Mouse (Mus musculus): ENCODE results near the gene Pibf1. TPM values are rescaled to one million over a fixed set of nuclear protein-coding genes. Genes with fewer than 3 reads are reported as not detected.

Pibf1 gene
- polyA plus RNA-seq, 1 experiment, result 17.0 TPM

- Histone ChIP-seq H3K4me1 (ENCODE audit: control insufficient read depth, insufficient read depth, low read length) (0 out of 2 replicates have a peak, but pooled peaks cover 3% of the 10 kb centered on the region), H3K27ac (ENCODE audit: insufficient read depth, low read length) (no peak overlapping the region), H3K4me3 (ENCODE audit: insufficient read depth, low read length) (no peak overlapping the region)
- no peak for TF ChIP-seq CTCF (IDR thresholded peaks at IDR 0.05; ENCODE audit: borderline replicate concordance, insufficient read depth, low read length)
- no peak for TF ChIP-seq POLR2A (IDR thresholded peaks at IDR 0.05; ENCODE audit: low read depth, low read length)
Observed at GRCm38 (mm10) chr14:99240563-99240962, 141.3 kb downstream of the Pibf1 start.

DNA sequence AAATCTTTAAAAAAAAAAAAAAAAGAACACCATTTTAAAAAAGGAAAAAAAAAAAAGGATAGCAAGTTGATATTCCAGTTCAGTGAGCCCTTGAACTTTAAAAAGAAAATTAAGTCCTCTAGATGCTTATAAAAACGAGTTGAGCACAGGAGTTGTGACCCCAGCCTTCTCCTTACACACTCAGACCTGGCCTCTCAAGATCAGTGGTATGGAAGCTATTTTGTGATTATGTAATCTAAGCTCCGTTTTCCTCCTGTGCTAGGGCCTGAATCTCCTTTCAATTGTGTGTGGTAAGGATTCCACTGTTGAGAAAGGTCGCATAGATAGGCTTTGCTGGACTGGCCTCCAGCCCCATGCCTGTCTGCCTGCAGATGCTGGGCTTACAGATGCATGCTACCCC lies 145.3 kb downstream of the Pibf1 start:
- no peak overlapping the region for H3K27ac ChIP-seq (ENCODE audit: insufficient read depth, low read length)
- H3K4me3 ChIP-seq (ENCODE audit: insufficient read depth, low read length), result no peak overlapping the region
- H3K4me1 ChIP-seq (ENCODE audit: control insufficient read depth, insufficient read depth, low read length), result no peaks in the 10 kb centered on the region
- TF ChIP-seq CTCF (IDR thresholded peaks at IDR 0.05; ENCODE audit: borderline replicate concordance, insufficient read depth, low read length) (no peak), POLR2A (IDR thresholded peaks at IDR 0.05; ENCODE audit: low read depth, low read length) (no peak)

GRCm38 (mm10) chr14:99262026-99262425 lies 162.8 kb downstream of the Pibf1 start:
- Histone ChIP-seq H3K4me1 (ENCODE audit: control insufficient read depth, insufficient read depth, low read length) (no peaks in the 10 kb centered on the region), H3K27ac (ENCODE audit: insufficient read depth, low read length) (no peak overlapping the region)
- no peak for TF ChIP-seq POLR2A (IDR thresholded peaks at IDR 0.05; ENCODE audit: low read depth, low read length)
- no peak for TF ChIP-seq CTCF (IDR thresholded peaks at IDR 0.05; ENCODE audit: borderline replicate concordance, insufficient read depth, low read length)

DNA sequence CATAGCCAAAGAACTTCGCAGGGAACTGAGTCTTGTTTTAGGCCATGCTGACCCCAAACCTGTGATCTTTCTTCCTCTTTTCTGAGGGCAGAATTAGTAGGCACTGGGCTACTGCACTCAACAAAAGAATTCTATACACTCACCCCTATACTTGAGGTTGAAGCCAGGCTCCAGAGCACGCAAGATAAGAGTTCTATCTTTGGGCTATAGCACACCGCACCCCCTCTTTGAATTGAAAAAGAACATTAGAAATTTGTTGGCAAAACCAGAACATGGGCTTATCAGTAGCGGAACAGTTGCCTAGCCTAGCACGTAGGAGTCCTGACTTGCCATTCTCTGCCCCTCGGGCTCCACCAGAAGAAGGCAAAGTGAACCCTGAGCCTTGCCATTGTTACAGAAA lies 164.6 kb downstream of the Pibf1 start:
- no peak overlapping the region for H3K4me3 ChIP-seq (ENCODE audit: insufficient read depth, low read length)
- TF ChIP-seq CTCF (IDR thresholded peaks at IDR 0.05; ENCODE audit: borderline replicate concordance, insufficient read depth, low read length) (no peak), POLR2A (IDR thresholded peaks at IDR 0.05; ENCODE audit: low read depth, low read length) (no peak)
- no peak overlapping the region for H3K27ac ChIP-seq (ENCODE audit: insufficient read depth, low read length)
- no peaks in the 10 kb centered on the region for H3K4me1 ChIP-seq (ENCODE audit: control insufficient read depth, insufficient read depth, low read length)

More at GRCm38 (mm10) chr14:99262026-99262425, 162.8 kb downstream of the Pibf1 start:
- H3K4me3 ChIP-seq (ENCODE audit: insufficient read depth, low read length), result no peak overlapping the region

DNA sequence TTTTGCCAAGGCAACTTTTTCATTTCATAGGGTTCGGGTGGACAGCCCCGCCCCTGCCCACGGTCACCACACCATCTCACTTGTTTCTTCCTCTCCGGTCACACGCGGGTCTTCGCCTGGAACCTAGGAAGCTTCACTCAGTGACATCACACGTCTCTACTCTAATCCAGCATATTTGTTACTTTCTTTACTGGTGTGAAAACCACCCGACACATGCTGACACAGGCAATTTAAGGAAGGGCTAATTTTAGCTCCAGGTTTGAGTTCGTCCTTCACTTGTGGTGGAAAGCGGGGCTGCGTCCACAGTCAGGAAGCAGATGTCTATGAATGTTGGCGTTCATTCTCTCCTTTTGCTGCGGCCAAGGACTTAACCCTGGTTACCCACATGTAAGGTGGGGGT lies 166.6 kb downstream of the Pibf1 start:
- Histone ChIP-seq H3K27ac (ENCODE audit: insufficient read depth, low read length) (no peak overlapping the region), H3K4me1 (ENCODE audit: control insufficient read depth, insufficient read depth, low read length) (no peaks in the 10 kb centered on the region), H3K4me3 (ENCODE audit: insufficient read depth, low read length) (no peak overlapping the region)
- TF ChIP-seq CTCF (IDR thresholded peaks at IDR 0.05; ENCODE audit: borderline replicate concordance, insufficient read depth, low read length) (no peak), POLR2A (IDR thresholded peaks at IDR 0.05; ENCODE audit: low read depth, low read length) (no peak)

DNA sequence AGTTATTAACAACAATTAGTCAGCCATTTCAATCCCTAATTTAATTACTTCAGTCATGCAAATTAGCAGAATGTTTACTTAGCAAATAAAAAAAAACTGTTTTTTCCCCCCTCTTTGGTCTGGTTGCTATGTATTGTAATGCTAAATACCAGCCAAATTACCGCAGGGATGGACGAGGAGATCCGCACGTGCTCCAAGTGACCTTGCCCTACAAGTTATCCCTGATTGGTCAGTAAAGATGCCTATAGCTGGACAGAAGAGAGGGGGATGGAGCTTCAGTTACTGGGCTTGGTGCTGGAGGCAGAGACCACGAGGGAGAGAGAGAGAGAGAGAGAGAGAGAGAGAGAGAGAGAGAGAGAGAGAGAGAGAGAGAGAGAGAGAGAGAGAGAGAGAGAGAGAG lies 167.5 kb downstream of the Pibf1 start:
- TF ChIP-seq POLR2A (IDR thresholded peaks at IDR 0.05; ENCODE audit: low read depth, low read length) (no peak), CTCF (IDR thresholded peaks at IDR 0.05; ENCODE audit: borderline replicate concordance, insufficient read depth, low read length) (no peak)
- H3K4me3 ChIP-seq (ENCODE audit: insufficient read depth, low read length), result no peak overlapping the region
- no peaks in the 10 kb centered on the region for H3K4me1 ChIP-seq (ENCODE audit: control insufficient read depth, insufficient read depth, low read length)
- H3K27ac ChIP-seq (ENCODE audit: insufficient read depth, low read length), result no peak overlapping the region

DNA sequence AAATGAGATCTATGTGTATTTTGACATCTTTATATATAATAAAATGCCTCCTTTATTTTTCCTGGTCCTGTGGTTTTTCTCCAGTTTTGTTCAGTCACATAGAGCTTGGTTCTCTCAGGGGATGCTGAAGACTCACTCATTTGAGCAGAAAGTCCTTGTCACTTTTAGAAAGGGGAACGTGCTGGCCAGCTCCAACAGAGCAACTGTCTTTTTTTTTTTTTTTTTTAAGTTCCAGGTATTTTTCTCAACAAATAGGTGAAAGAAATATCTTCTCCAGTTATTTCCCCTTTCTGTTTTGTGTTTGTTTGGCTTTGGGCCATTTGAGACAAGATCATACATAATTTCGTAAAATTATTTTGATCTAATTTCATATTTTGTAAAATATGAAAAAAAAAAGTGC lies 174.8 kb downstream of the Pibf1 start:
- H3K4me1 ChIP-seq (ENCODE audit: control insufficient read depth, insufficient read depth, low read length), result peaks cover 6% of the 10 kb centered on the region; the same call in 1 of the 2 replicates
- TF ChIP-seq CTCF (IDR thresholded peaks at IDR 0.05; ENCODE audit: borderline replicate concordance, insufficient read depth, low read length) (no peak), POLR2A (IDR thresholded peaks at IDR 0.05; ENCODE audit: low read depth, low read length) (no peak)
- no peak overlapping the region for H3K4me3 ChIP-seq (ENCODE audit: insufficient read depth, low read length)
- no peak overlapping the region for H3K27ac ChIP-seq (ENCODE audit: insufficient read depth, low read length)

DNA sequence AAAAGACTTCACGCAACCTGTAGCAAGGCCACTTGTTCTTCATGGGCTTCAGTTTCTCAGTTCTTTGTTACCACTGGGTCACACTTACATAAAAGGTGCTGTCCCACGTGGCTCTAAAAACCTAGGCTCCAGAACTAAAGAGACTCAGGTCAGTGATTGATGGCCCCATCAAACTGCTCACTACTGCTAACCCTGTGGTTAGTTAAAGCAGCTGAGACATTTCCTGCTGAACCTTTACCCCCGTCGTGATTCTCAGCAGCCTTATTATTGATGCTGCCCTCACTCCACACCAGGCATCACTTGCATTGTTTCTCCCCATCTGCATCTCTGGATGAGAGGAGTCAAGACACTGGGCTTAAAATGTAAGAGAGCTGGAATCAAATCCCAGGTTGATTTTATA lies 176.6 kb downstream of the Pibf1 start:
- H3K27ac ChIP-seq (ENCODE audit: insufficient read depth, low read length), result no peak overlapping the region
- TF ChIP-seq CTCF (IDR thresholded peaks at IDR 0.05; ENCODE audit: borderline replicate concordance, insufficient read depth, low read length) (no peak), POLR2A (IDR thresholded peaks at IDR 0.05; ENCODE audit: low read depth, low read length) (no peak)
- H3K4me1 ChIP-seq (ENCODE audit: control insufficient read depth, insufficient read depth, low read length), result peaks cover 6% of the 10 kb centered on the region; the same call in 1 of the 2 replicates
- no peak overlapping the region for H3K4me3 ChIP-seq (ENCODE audit: insufficient read depth, low read length)

DNA sequence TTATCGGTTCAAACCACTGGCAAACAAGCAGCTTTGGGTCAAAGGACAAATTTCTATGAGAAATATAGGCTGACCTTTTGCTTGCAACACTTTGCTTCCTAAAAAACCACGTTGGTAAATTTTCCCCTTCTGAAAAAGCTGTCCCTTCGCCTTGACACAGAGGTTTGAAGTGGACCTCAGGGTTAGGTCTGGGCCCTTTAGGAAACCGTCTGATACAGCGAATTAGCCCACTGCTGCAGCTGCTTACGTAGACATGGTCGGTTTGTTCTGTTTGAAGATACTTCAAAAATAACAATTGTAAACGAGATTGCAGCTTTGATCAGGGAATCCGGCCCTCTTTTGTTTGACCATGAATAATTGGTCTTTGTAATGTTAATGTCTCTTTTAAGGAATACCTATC lies 179.1 kb downstream of the Pibf1 start:
- H3K4me1 ChIP-seq (ENCODE audit: control insufficient read depth, insufficient read depth, low read length), result peaks cover 6% of the 10 kb centered on the region; the same call in 1 of the 2 replicates
- no peak for TF ChIP-seq POLR2A (IDR thresholded peaks at IDR 0.05; ENCODE audit: low read depth, low read length)
- no peak for TF ChIP-seq CTCF (IDR thresholded peaks at IDR 0.05; ENCODE audit: borderline replicate concordance, insufficient read depth, low read length)
- H3K4me3 ChIP-seq (ENCODE audit: insufficient read depth, low read length), result no peak overlapping the region
- H3K27ac ChIP-seq (ENCODE audit: insufficient read depth, low read length), result no peak overlapping the region

- Histone ChIP-seq H3K4me1 (ENCODE audit: control insufficient read depth, insufficient read depth, low read length) (peaks cover 6% of the 10 kb centered on the region; the same call in 1 of the 2 replicates), H3K4me3 (ENCODE audit: insufficient read depth, low read length) (no peak overlapping the region)
- TF ChIP-seq POLR2A (IDR thresholded peaks at IDR 0.05; ENCODE audit: low read depth, low read length), result no peak
- TF ChIP-seq CTCF (IDR thresholded peaks at IDR 0.05; ENCODE audit: borderline replicate concordance, insufficient read depth, low read length), result no peak
Observed at GRCm38 (mm10) chr14:99278763-99279486, 179.7 kb downstream of the Pibf1 start.

More at GRCm38 (mm10) chr14:99278763-99279486, 179.7 kb downstream of the Pibf1 start:
- no peak overlapping the region for H3K27ac ChIP-seq (ENCODE audit: insufficient read depth, low read length)

Data from embryonic fibroblast, embryonic 13.5 days (primary cell).